Mouse (Mus musculus) heart, adult 2 months (tissue): ENCODE data around the gene Actr10. TPM values are rescaled to one million over a fixed set of nuclear protein-coding genes. Genes with fewer than 3 reads are reported as not detected.

Experiments used
- DNase-seq, 2 experiments: peaks; one replicate each; pipeline ENCODE4 v3.0.0; 2021
- H3K27ac ChIP-seq: fragments of 200-600 bp; 2 replicates; pipeline ENCODE4 v1.8.1; 2022
- H3K27me3 ChIP-seq: fragments of 200-500 bp; 2 replicates; pipeline ENCODE4 v1.6.1; 2012; ENCODE audit warnings: mild to moderate bottlenecking, low read length, inconsistent platforms, mixed read lengths; ENCODE audit not compliant: control insufficient read depth, insufficient read depth
- H3K36me3 ChIP-seq: fragments of 200-500 bp; 2 replicates; pipeline ENCODE4 v1.6.1; 2012; ENCODE audit warnings: low read length, inconsistent platforms; ENCODE audit not compliant: control insufficient read depth, insufficient read depth
- H3K4me1 ChIP-seq: fragments of 200-500 bp; 2 replicates; pipeline ENCODE4 v1.6.1; 2011; ENCODE audit warnings: low read length; ENCODE audit not compliant: control insufficient read depth, insufficient read depth
- H3K4me3 ChIP-seq: fragments of 200-600 bp; 2 replicates; pipeline ENCODE4 v1.8.1; 2022
- H3K79me2 ChIP-seq: fragments of 200-500 bp; replicated peaks from 2 replicates; pipeline ENCODE4 v1.6.1; 2012; ENCODE audit warnings: mild to moderate bottlenecking, inconsistent platforms, low read length, moderate library complexity, mixed read lengths; ENCODE audit not compliant: control insufficient read depth, insufficient read depth
- H3K9ac ChIP-seq: fragments of 200-500 bp; 2 replicates; pipeline ENCODE4 v1.6.1; 2012; ENCODE audit warnings: low read depth, mild to moderate bottlenecking, control low read depth, inconsistent platforms, low read length, mixed read lengths
- CTCF ChIP-seq: fragments of 200-600 bp; IDR thresholded peaks from 2 replicates; pipeline ENCODE4 v1.8.1; 2022; ENCODE audit warnings: antibody characterized with exemption, mild to moderate bottlenecking, moderate library complexity
- EP300 ChIP-seq: fragments of 200-500 bp; IDR thresholded peaks from 2 replicates; pipeline ENCODE4 v1.6.1; 2011; ENCODE audit warnings: low read depth, low read length, control low read depth; ENCODE audit not compliant: insufficient read depth
- POLR2A ChIP-seq: fragments of 200-500 bp; IDR thresholded peaks from 2 replicates; pipeline ENCODE4 v1.6.1; 2011; ENCODE audit warnings: mild to moderate bottlenecking, low read depth, low read length, control low read depth; ENCODE audit not compliant: insufficient read depth
- whole genome bisulfite sequencing: fragments of 180-500 bp; shearing (Covaris S2); methylation state at CpG from one replicate; pipeline ENCODE4 v1.1.7; 2018; 5-methylcytosine and 5-hydroxymethylcytosine counted together
- intact Hi-C: fragments of 180-260 bp; cut with DNase I; formaldehyde crosslinking; loops from one replicate; pipeline ENCODE4 v1.15.1; 2025
- polyA plus RNA-seq: library from polyadenylated mRNA; depleted of rRNA; stranded (reverse); fragments of >200 nt; gene quantifications from 2 replicates; pipeline ENCODE4 v1.2.3, GENCODE M21; 2012
- total RNA-seq, 2 experiments: library from RNA; stranded (reverse); gene quantifications; 2 replicates each; pipeline ENCODE4 v1.2.3; 2021

Gene Actr10
- total and polyA plus RNA-seq, 3 experiments, result 30.0 to 134 (median 111) TPM

DNA sequence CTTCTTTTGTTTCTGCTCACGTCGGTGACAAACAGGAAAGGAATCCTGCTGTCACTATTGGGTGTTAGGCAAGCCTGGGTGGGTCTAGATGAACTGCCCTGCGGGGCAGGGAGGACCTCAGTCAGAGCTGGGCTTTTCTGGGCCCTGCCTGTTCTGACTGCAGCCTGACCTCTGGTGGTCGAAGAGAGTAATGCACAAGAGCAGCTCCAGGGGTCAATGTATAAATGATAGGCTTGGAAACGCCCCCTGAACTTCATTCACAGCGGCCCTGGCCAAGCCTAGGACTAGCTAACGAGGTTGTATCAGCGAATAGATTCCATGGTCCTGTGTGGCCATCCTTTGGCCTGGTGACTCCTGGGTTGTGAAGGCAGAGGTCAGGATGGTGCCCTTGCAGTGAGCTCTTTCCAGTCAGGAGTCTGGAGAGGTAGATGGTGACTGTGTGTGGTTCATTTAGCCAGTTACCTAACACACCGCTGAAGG is 27.4 kb upstream of the Actr10 start:
- no peak overlapping the region for H3K4me3 ChIP-seq
- WGBS, result 9% methylated on average over 9 of the region's 9 CpGs
- intact Hi-C loops, result loop anchor here (5.0 to 10.0 kb wide), 2 partner anchors 353 to 675 kb away; partner anchors contain the start of gene Pygl

DNA sequence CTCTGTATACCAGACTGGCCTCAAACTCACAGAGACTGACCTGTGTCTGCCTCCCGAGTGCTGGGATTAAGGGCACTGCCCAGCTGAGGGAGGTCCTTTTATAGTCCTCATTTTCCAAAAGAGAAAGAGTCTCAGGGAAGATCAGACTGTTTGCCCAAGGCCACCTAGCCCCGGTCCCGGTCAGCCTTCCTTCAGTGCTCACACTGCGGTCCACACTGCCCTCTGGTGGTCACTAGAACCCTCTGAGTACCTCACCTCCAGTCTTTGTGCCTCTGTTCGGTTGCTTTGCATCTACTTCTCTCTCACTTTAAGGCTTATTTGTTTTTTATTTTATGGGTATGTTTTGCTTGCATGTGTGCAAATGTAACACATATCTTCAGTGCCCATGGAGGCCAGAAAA is 26.6 kb upstream of the Actr10 start:
- DNase-seq, result peak; percentile 83 to 84
- peak overlapping the region; percentile 13; the same call in 1 of the 2 replicates for H3K27ac ChIP-seq
- TF ChIP-seq CTCF, result peak; percentile 93
- peak; percentile 80 for TF ChIP-seq EP300
- no peak for TF ChIP-seq POLR2A
- H3K4me3 ChIP-seq, result no peak overlapping the region
- no peaks in the 10 kb centered on the region for H3K27me3 ChIP-seq
- 11% methylated on average over 5 of the region's 5 CpGs for WGBS
- no peaks in the 10 kb centered on the region for H3K36me3 ChIP-seq
- intact Hi-C loops, result loop anchor here (1.0 to 10.0 kb wide), 3 partner anchors 354 to 676 kb away; partner anchors contain the start of gene Pygl
- no peaks in the 10 kb centered on the region for H3K79me2 ChIP-seq
- H3K4me1 ChIP-seq, result peaks cover 5% of the 10 kb centered on the region
- H3K9ac ChIP-seq, result no peak overlapping the region

More for the DNA sequence above, 27.4 kb upstream of the Actr10 start:
- DNase-seq, result peak; percentile 82 to 85
- Histone ChIP-seq H3K9ac (no peak overlapping the region), H3K27ac (peak overlapping the region; percentile 13; the same call in 1 of the 2 replicates), H3K4me1 (peaks cover 5% of the 10 kb centered on the region), H3K79me2 (no peaks in the 10 kb centered on the region), H3K36me3 (no peaks in the 10 kb centered on the region), H3K27me3 (no peaks in the 10 kb centered on the region)
- TF ChIP-seq POLR2A, result no peak
- 0 out of 2 replicates have a peak, but pooled peaks have one; percentile 53 for TF ChIP-seq EP300
- no peak; the same call in none of the 2 replicates for TF ChIP-seq CTCF

GRCm38 (mm10) chr12:70911676-70912379 is 25.8 kb upstream of the Actr10 start:
- Histone ChIP-seq H3K4me3 (no peak overlapping the region), H3K9ac (no peak overlapping the region), H3K4me1 (peaks cover 5% of the 10 kb centered on the region), H3K27ac (no peak overlapping the region), H3K36me3 (no peaks in the 10 kb centered on the region), H3K79me2 (no peaks in the 10 kb centered on the region), H3K27me3 (no peaks in the 10 kb centered on the region)
- 68% methylated on average over 17 of the region's 17 CpGs for WGBS
- intact Hi-C loops, result loop anchor here (1.0 to 10.0 kb wide), 3 partner anchors 355 to 677 kb away; partner anchors contain the start of gene Pygl
- no peak for DNase-seq
- TF ChIP-seq CTCF (no peak), EP300 (no peak)

DNA sequence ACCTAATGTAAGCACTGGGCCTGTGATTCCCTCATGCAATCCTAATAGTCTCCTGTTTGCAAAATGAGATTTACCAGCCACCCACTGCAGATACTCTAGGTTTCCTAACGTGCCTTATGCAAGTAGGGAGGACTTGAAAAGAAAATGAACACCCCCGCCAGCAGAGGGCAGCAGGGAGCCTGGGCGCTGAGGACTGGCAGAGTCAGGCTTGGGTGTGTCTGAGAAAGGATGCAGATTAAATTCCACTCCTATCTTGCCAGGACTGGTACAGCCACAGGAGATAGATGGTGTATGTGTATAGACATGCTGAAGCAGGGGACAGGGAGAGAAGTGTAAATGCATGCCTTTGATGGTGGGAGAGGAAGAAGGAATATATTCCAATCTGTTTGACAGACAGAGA is 24.2 kb upstream of the Actr10 start:
- Histone ChIP-seq H3K27ac (no peak overlapping the region), H3K4me3 (no peak overlapping the region), H3K36me3 (no peaks in the 10 kb centered on the region), H3K4me1 (peaks cover 5% of the 10 kb centered on the region), H3K9ac (no peak overlapping the region), H3K79me2 (no peaks in the 10 kb centered on the region), H3K27me3 (no peaks in the 10 kb centered on the region)
- 35% methylated on average over 3 of the region's 3 CpGs for WGBS
- intact Hi-C loops, result loop anchor here (5.0 to 10.0 kb wide), 2 partner anchors 356 to 679 kb away; partner anchors contain the start of gene Pygl
- peak; percentile 70 to 81 for DNase-seq
- peak; percentile 92 for TF ChIP-seq CTCF
- TF ChIP-seq EP300, result no peak

- intact Hi-C loops, result loop anchor here (5.0 to 10.0 kb wide), 2 partner anchors 357 to 680 kb away; partner anchors contain the start of gene Pygl
- Histone ChIP-seq H3K4me3 (no peak overlapping the region), H3K4me1 (peaks cover 5% of the 10 kb centered on the region), H3K36me3 (no peaks in the 10 kb centered on the region), H3K27ac (no peak overlapping the region), H3K79me2 (no peaks in the 10 kb centered on the region), H3K27me3 (no peaks in the 10 kb centered on the region), H3K9ac (no peak overlapping the region)
- TF ChIP-seq CTCF (peak; percentile 75), EP300 (no peak), POLR2A (no peak)
- no peak for DNase-seq
- 49% methylated on average over 11 of the region's 11 CpGs for WGBS
Measured at GRCm38 (mm10) chr12:70914387-70914786, 23.3 kb upstream of the Actr10 start.

- intact Hi-C loops, result no loop called here
- Histone ChIP-seq H3K4me1 (no peaks in the 10 kb centered on the region), H3K4me3 (no peak overlapping the region), H3K36me3 (no peaks in the 10 kb centered on the region), H3K27ac (no peak overlapping the region), H3K27me3 (no peaks in the 10 kb centered on the region), H3K9ac (no peak overlapping the region), H3K79me2 (no peaks in the 10 kb centered on the region)
- no peak for DNase-seq
- TF ChIP-seq EP300, result no peak
- TF ChIP-seq CTCF, result no peak
- no peak for TF ChIP-seq POLR2A
- WGBS, result 86% methylated on average over 4 of the region's 4 CpGs
Measured at GRCm38 (mm10) chr12:70929781-70930180, 7.9 kb upstream of the Actr10 start.
